Mouse (Mus musculus) kidney, postnatal 0 days (tissue): ENCODE data around the gene Iqce. TPM values are rescaled to one million over a fixed set of nuclear protein-coding genes. Genes with fewer than 3 reads are reported as not detected.

Experiments used
- ATAC-seq: fragments of 200-750 bp; cut with Nextera tagmentation; replicated peaks from 2 replicates; pipeline ENCODE4 v1.8.0; 2017; ENCODE audit warnings: low read depth, moderate number of reproducible peaks, moderate TSS enrichment, moderate library complexity; ENCODE audit not compliant: low FRiP score
- DNase-seq: peaks from one replicate; pipeline ENCODE4 v3.0.0-alpha.2; 2016; ENCODE audit warnings: low spot score
- H3K27ac ChIP-seq: fragments of 300-500 bp; sonication (generic); 2 replicates; pipeline ENCODE4 v1.5.1; 2014; ENCODE audit warnings: mild to moderate bottlenecking
- H3K27me3 ChIP-seq: fragments of 300-500 bp; sonication (generic); 2 replicates; pipeline ENCODE4 v1.6.1; 2014; ENCODE audit warnings: low read length, mixed read lengths; ENCODE audit not compliant: insufficient read depth
- H3K36me3 ChIP-seq: fragments of 300-500 bp; sonication (generic); 2 replicates; pipeline ENCODE4 v1.6.1; 2014; ENCODE audit warnings: low read length, mixed read lengths; ENCODE audit not compliant: insufficient read depth
- H3K4me1 ChIP-seq: fragments of 300-500 bp; sonication (generic); replicated peaks from 2 replicates; pipeline ENCODE4 v1.6.1; 2014; ENCODE audit warnings: antibody characterized with exemption, low read length, mixed read lengths; ENCODE audit not compliant: insufficient read depth
- H3K4me2 ChIP-seq: fragments of 300-500 bp; sonication (generic); 2 replicates; pipeline ENCODE4 v1.6.1; 2014; ENCODE audit warnings: mild to moderate bottlenecking, low read length, moderate library complexity, mixed read lengths
- H3K4me3 ChIP-seq: fragments of 300-500 bp; sonication (generic); replicated peaks from 2 replicates; pipeline ENCODE4 v1.5.1; 2014; ENCODE audit warnings: low read depth, low read length
- H3K9ac ChIP-seq: fragments of 300-500 bp; sonication (generic); 2 replicates; pipeline ENCODE4 v1.6.1; 2014; ENCODE audit warnings: low read depth, low read length
- H3K9me3 ChIP-seq: fragments of 300-500 bp; sonication (generic); replicated peaks from 2 replicates; pipeline ENCODE4 v1.6.1; 2016; ENCODE audit warnings: low read length, inconsistent platforms, mixed read lengths
- CTCF ChIP-seq: IDR thresholded peaks from 2 replicates; pipeline ENCODE4 v1.5.1; 2016; ENCODE audit warnings: antibody characterized with exemption, low read depth, mild to moderate bottlenecking, moderate library complexity
- WGBS: fragments of 180-500 bp; shearing (Covaris S2); extraction: QIAGEN DNeasy Blood & Tissue Kit; methylation state at CpG from one replicate; pipeline ENCODE4 v1.1.7; 2014; 5-methylcytosine and 5-hydroxymethylcytosine counted together
- polyA plus RNA-seq: library from polyadenylated mRNA; unstranded; fragments of >200 nt; fragmentation: Nextera tagmentation; extraction: Ambion mirVana; gene quantifications from 2 replicates; pipeline ENCODE4 v1.2.1, GENCODE M21; 2015

Iqce gene
- polyA plus RNA-seq, 1 experiment from 2014 or later, result 18.7 TPM

- 60% methylated on average over 9 of the region's 9 CpGs for WGBS
- peaks cover 18% of the 10 kb centered on the region for H3K36me3 ChIP-seq
- H3K4me2 ChIP-seq, result no peak overlapping the region
- no peak for DNase-seq
- no peak for ATAC-seq
- H3K27me3 ChIP-seq, result no peaks in the 10 kb centered on the region
- H3K4me3 ChIP-seq, result no peak overlapping the region
- no peak overlapping the region for H3K9ac ChIP-seq
- H3K27ac ChIP-seq, result no peak overlapping the region
- H3K4me1 ChIP-seq, result no peaks in the 10 kb centered on the region
- no peaks in the 10 kb centered on the region for H3K9me3 ChIP-seq
- TF ChIP-seq CTCF, result no peak
Observed at GRCm38 (mm10) chr5:140621092-140621491, 81.1 kb downstream of the Iqce start.

GRCm38 (mm10) chr5:140619895-140620736 is 82.1 kb downstream of the Iqce start:
- H3K4me3 ChIP-seq, result no peak overlapping the region
- no peak overlapping the region for H3K27ac ChIP-seq
- H3K4me1 ChIP-seq, result no peaks in the 10 kb centered on the region
- DNase-seq (no peak), ATAC-seq (0 out of 2 replicates have a peak, but pooled peaks have one; percentile 5)
- WGBS, result 56% methylated on average over 7 of the region's 7 CpGs
- no peak overlapping the region for H3K4me2 ChIP-seq
- H3K9me3 ChIP-seq, result no peaks in the 10 kb centered on the region
- TF ChIP-seq CTCF, result no peak; the same call in 1 of the 2 replicates
- peaks cover 16% of the 10 kb centered on the region for H3K36me3 ChIP-seq
- H3K9ac ChIP-seq, result no peak overlapping the region
- H3K27me3 ChIP-seq, result no peaks in the 10 kb centered on the region

- ATAC-seq (0 out of 2 replicates have a peak, but pooled peaks have one; percentile 18), DNase-seq (peak; percentile 91)
- Histone ChIP-seq H3K4me2 (no peak overlapping the region), H3K36me3 (peaks cover 12% of the 10 kb centered on the region), H3K27me3 (no peaks in the 10 kb centered on the region), H3K27ac (no peak overlapping the region), H3K9me3 (no peaks in the 10 kb centered on the region), H3K4me3 (no peak overlapping the region), H3K9ac (no peak overlapping the region), H3K4me1 (no peaks in the 10 kb centered on the region)
- peak; percentile 88 for TF ChIP-seq CTCF
- 23% methylated on average over 6 of the region's 6 CpGs for WGBS
Observed at GRCm38 (mm10) chr5:140619151-140619771, 82.9 kb downstream of the Iqce start.

- ATAC-seq (no peak), DNase-seq (no peak)
- H3K36me3 ChIP-seq, result peaks cover 23% of the 10 kb centered on the region
- H3K27me3 ChIP-seq, result no peaks in the 10 kb centered on the region
- H3K4me3 ChIP-seq, result no peak overlapping the region
- no peak overlapping the region for H3K4me2 ChIP-seq
- no peak overlapping the region for H3K27ac ChIP-seq
- H3K4me1 ChIP-seq, result no peaks in the 10 kb centered on the region
- TF ChIP-seq CTCF, result no peak
- H3K9me3 ChIP-seq, result no peaks in the 10 kb centered on the region
- WGBS, result 76% methylated on average over 5 of the region's 5 CpGs
- no peak overlapping the region for H3K9ac ChIP-seq
Observed at GRCm38 (mm10) chr5:140617714-140618113, 84.5 kb downstream of the Iqce start.

GRCm38 (mm10) chr5:140616691-140617090 is 85.5 kb downstream of the Iqce start:
- H3K9me3 ChIP-seq, result no peaks in the 10 kb centered on the region
- no peak for TF ChIP-seq CTCF
- DNase-seq (no peak), ATAC-seq (no peak)
- H3K27ac ChIP-seq, result no peak overlapping the region
- H3K36me3 ChIP-seq, result peaks cover 23% of the 10 kb centered on the region
- no peak overlapping the region for H3K4me2 ChIP-seq
- H3K9ac ChIP-seq, result peak overlapping the region; percentile 27; the same call in 1 of the 2 replicates
- peaks cover 6% of the 10 kb centered on the region for H3K4me1 ChIP-seq
- no peaks in the 10 kb centered on the region for H3K27me3 ChIP-seq
- H3K4me3 ChIP-seq, result no peak overlapping the region
- 52% methylated on average over 9 of the region's 9 CpGs for WGBS

GRCm38 (mm10) chr5:140616110-140616503 is 86.1 kb downstream of the Iqce start:
- no peaks in the 10 kb centered on the region for H3K9me3 ChIP-seq
- peaks cover 12% of the 10 kb centered on the region for H3K4me1 ChIP-seq
- 79% methylated on average over 6 of the region's 6 CpGs for WGBS
- no peak overlapping the region for H3K4me2 ChIP-seq
- no peak for DNase-seq
- H3K9ac ChIP-seq, result no peak overlapping the region
- H3K27me3 ChIP-seq, result no peaks in the 10 kb centered on the region
- TF ChIP-seq CTCF, result no peak
- H3K27ac ChIP-seq, result no peak overlapping the region
- no peak for ATAC-seq
- H3K36me3 ChIP-seq, result peaks cover 23% of the 10 kb centered on the region
- H3K4me3 ChIP-seq, result no peak overlapping the region
